Comparison of ENCODE assay signal across 25 mouse cellular contexts in genomic region chr5:142061781-142062180, GRCm38 (mm10).
DNase-seq lines count a peak whose midpoint lies in the region; ATAC-seq and TF ChIP-seq lines count a peak whose summit lies in the region.
"Had no signal": no experiment of that assay in that cellular context is flagged by ENCODE, and none has a peak within 500 bp of the region (broad histone marks: within the 10 kb centered on the region; RNA-seq: fewer than 3 reads in every experiment).

No protein-coding gene starts in this region.

- peak; percentile 72 for ATAC-seq in forebrain, postnatal 0 days
- ATAC-seq in forebrain, embryonic 15.5 days (replicated peaks): no peak
- ATAC-seq in activated CD4-positive, CD25-positive, alpha-beta regulatory T cell, adult 4 months: no peak
- ATAC-seq: forebrain, embryonic 16.5 days; inflammation-experienced regulatory T-cells, adult 6 months had no signal

- no peaks in the 10 kb centered on the region for H3K9me3 ChIP-seq in forebrain, postnatal 0 days (ENCODE audit: low read length)
- H3K9me3 ChIP-seq in forebrain, embryonic 15.5 days: no peaks in the 10 kb centered on the region
- H3K9me3 ChIP-seq: hindbrain, embryonic 15.5 days had no signal

- H3K4me2 ChIP-seq in forebrain, postnatal 0 days (ENCODE audit: low read depth): no peak overlapping the region
- H3K4me2 ChIP-seq in forebrain, embryonic 15.5 days (replicated peaks): no peak overlapping the region
- H3K4me2 ChIP-seq: hindbrain, embryonic 15.5 days had no signal

- peak; percentile 63 for DNase-seq in forebrain, postnatal 0 days
- DNase-seq in thymus, postnatal 25 days: peak; percentile 31
- DNase-seq in thymus, adult 18-20 months: no peak
- DNase-seq in layer of hippocampus, adult 9-11 months: peak; percentile 54
- peak; percentile 25 for DNase-seq in thymus, postnatal 4 days
- no peak for DNase-seq in heart, adult 8-10 months (ENCODE audit: low spot score)
- DNase-seq: adrenal gland, postnatal 25 days; cerebellum, adult 8-10 months; cerebellum, postnatal 25 days; heart, postnatal 14 days; kidney, adult 11 months; kidney, postnatal 25 days; liver; lung, adult 2 months; lung, postnatal 10 days; midbrain, embryonic 14.5 days; right cerebral cortex, postnatal 4 days had no signal

- H3K36me3 ChIP-seq in forebrain, postnatal 0 days (ENCODE audit: insufficient read depth): no peaks in the 10 kb centered on the region
- no peaks in the 10 kb centered on the region for H3K36me3 ChIP-seq in forebrain, embryonic 15.5 days
- H3K36me3 ChIP-seq: G1E; hindbrain, embryonic 10.5 days; hindbrain, embryonic 15.5 days had no signal

- no peaks in the 10 kb centered on the region for H3K4me1 ChIP-seq in forebrain, postnatal 0 days (ENCODE audit: insufficient read depth)
- H3K4me1 ChIP-seq in forebrain, embryonic 15.5 days: peaks cover 6% of the 10 kb centered on the region; the same call in 1 of the 2 replicates
- H3K4me1 ChIP-seq: hindbrain, embryonic 10.5 days; hindbrain, embryonic 15.5 days had no signal

- no peak for TF ChIP-seq CTCF in forebrain, postnatal 0 days (IDR thresholded peaks at IDR 0.05; ENCODE audit: low read depth)

- H3K4me3 ChIP-seq in forebrain, postnatal 0 days (ENCODE audit: low read depth, low read length): no peak overlapping the region
- H3K4me3 ChIP-seq in forebrain, embryonic 15.5 days: no peak overlapping the region
- H3K4me3 ChIP-seq: hindbrain, embryonic 10.5 days; hindbrain, embryonic 15.5 days had no signal

- H3K27ac ChIP-seq in forebrain, postnatal 0 days (ENCODE audit: low read depth, low read length): no peak overlapping the region
- H3K27ac ChIP-seq in forebrain, embryonic 15.5 days (replicated peaks): no peak overlapping the region
- H3K27ac ChIP-seq: hindbrain, embryonic 10.5 days; hindbrain, embryonic 15.5 days; liver, embryonic 14.5 days had no signal

- no peak overlapping the region for H3K9ac ChIP-seq in forebrain, postnatal 0 days
- H3K9ac ChIP-seq in forebrain, embryonic 15.5 days (replicated peaks): no peak overlapping the region
- H3K9ac ChIP-seq: hindbrain, embryonic 15.5 days; liver, embryonic 14.5 days had no signal

- WGBS in forebrain, postnatal 0 days: 57% methylated on average over 4 of the region's 4 CpGs
- WGBS in forebrain, embryonic 15.5 days: 57% methylated on average over 4 of the region's 4 CpGs

- no peaks in the 10 kb centered on the region for H3K27me3 ChIP-seq in forebrain, postnatal 0 days (ENCODE audit: insufficient read depth, low read length)
- no peaks in the 10 kb centered on the region for H3K27me3 ChIP-seq in forebrain, embryonic 15.5 days
- H3K27me3 ChIP-seq: hindbrain, embryonic 15.5 days had no signal

Comparison
In these comparisons a context has a peak if more than half of its experiments do, and no peak if none do; other contexts are left out.
1. DNase-seq: peak in forebrain, postnatal 0 days (single experiment), thymus, postnatal 25 days (single experiment), layer of hippocampus, adult 9-11 months (single experiment) and thymus, postnatal 4 days (single experiment); none in thymus, adult 18-20 months (0 of 2) and heart, adult 8-10 months (single experiment).